ENCODE assay signal across 10 mouse cellular contexts in genomic region chr3:107550409-107551049, GRCm38 (mm10). TPM values are rescaled to one million over a fixed set of nuclear protein-coding genes. Genes with fewer than 3 reads are reported as not detected.
A peak's percentile ranks its signal among the peaks of the same experiment; 100 is the strongest.
DNase-seq lines count a peak whose midpoint lies in the region; ATAC-seq and TF ChIP-seq lines count a peak whose summit lies in the region.
"Had no signal": no experiment of that assay in that cellular context is flagged by ENCODE, and none has a peak within 500 bp of the region (broad histone marks: within the 10 kb centered on the region; RNA-seq: fewer than 3 reads in every experiment).

No protein-coding gene starts in this region.

- no peaks in the 10 kb centered on the region for H3K27me3 ChIP-seq in hindbrain, embryonic 11.5 days (ENCODE audit: control insufficient read depth, insufficient read depth, low read length)
- no peaks in the 10 kb centered on the region; the same call in 1 of the 2 replicates for H3K27me3 ChIP-seq in hindbrain, embryonic 12.5 days
- H3K27me3 ChIP-seq in E14TG2a.4 (ENCODE audit: insufficient read depth, low read length), result peaks cover 21% of the 10 kb centered on the region; the same call in 1 of the 2 replicates
- H3K27me3 ChIP-seq in forebrain, embryonic 12.5 days, result no peaks in the 10 kb centered on the region
- no peaks in the 10 kb centered on the region for H3K27me3 ChIP-seq in midbrain, embryonic 12.5 days

- 0 out of 2 replicates have a peak, but pooled peaks cover 2% of the 10 kb centered on the region for H3K4me1 ChIP-seq in hindbrain, embryonic 11.5 days (replicated peaks; ENCODE audit: control insufficient read depth, insufficient read depth, low read length)
- H3K4me1 ChIP-seq in hindbrain, embryonic 12.5 days, result no peaks in the 10 kb centered on the region
- H3K4me1 ChIP-seq in E14TG2a.4 (replicated peaks; ENCODE audit: low read depth, low read length), result no peaks in the 10 kb centered on the region
- H3K4me1 ChIP-seq in forebrain, embryonic 12.5 days, result peaks cover 3% of the 10 kb centered on the region; the same call in 1 of the 2 replicates
- H3K4me1 ChIP-seq in midbrain, embryonic 12.5 days, result no peaks in the 10 kb centered on the region

- DNase-seq in hindbrain, embryonic 11.5 days (ENCODE audit: low spot score), result peak; percentile 82
- DNase-seq in brain, embryonic 14.5 days (ENCODE audit: low read depth), result peak; percentile 88
- peak; percentile 51 to 90 for DNase-seq in layer of hippocampus, postnatal 25 days (ENCODE audit: extremely low spot score in 1 of 2, low spot score in 1 of 2)
- DNase-seq in T-cell, adult 2 months (ENCODE audit: low spot score), result no peak

- WGBS in hindbrain, embryonic 11.5 days, result 69% methylated on average over 17 of the region's 17 CpGs
- WGBS in hindbrain, embryonic 12.5 days, result 75% methylated on average over 17 of the region's 17 CpGs
- WGBS in forebrain, embryonic 12.5 days, result 69% methylated on average over 17 of the region's 17 CpGs
- WGBS in midbrain, embryonic 12.5 days, result 72% methylated on average over 17 of the region's 17 CpGs

- TF ChIP-seq POLR2A in brain, embryonic 14.5 days (IDR thresholded peaks at IDR 0.05; ENCODE audit: borderline replicate concordance, extremely low read depth, insufficient read depth, insufficient read length, poor library complexity, severe bottlenecking), result no peak

- no peak overlapping the region for H3K4me2 ChIP-seq in hindbrain, embryonic 11.5 days (replicated peaks; ENCODE audit: low read depth, low read length)
- H3K4me2 ChIP-seq in hindbrain, embryonic 12.5 days (replicated peaks), result no peak overlapping the region
- H3K4me2 ChIP-seq in forebrain, embryonic 12.5 days, result no peak overlapping the region
- H3K4me2 ChIP-seq in midbrain, embryonic 12.5 days (replicated peaks), result no peak overlapping the region

- no peak overlapping the region for H3K9ac ChIP-seq in hindbrain, embryonic 11.5 days (ENCODE audit: low read depth, low read length)
- H3K9ac ChIP-seq in hindbrain, embryonic 12.5 days, result no peak overlapping the region
- no peak overlapping the region for H3K9ac ChIP-seq in forebrain, embryonic 12.5 days
- H3K9ac ChIP-seq in midbrain, embryonic 12.5 days (replicated peaks), result no peak overlapping the region

- peak; percentile 80 for TF ChIP-seq CTCF in E14TG2a.4 (conservative IDR thresholded peaks at IDR 0.05; ENCODE audit: low read length)
- TF ChIP-seq CTCF in brain, embryonic 14.5 days (IDR thresholded peaks at IDR 0.05; ENCODE audit: borderline replicate concordance, extremely low read depth, insufficient read depth, insufficient read length), result peak; percentile 82

- peak; percentile 51 for ATAC-seq in hindbrain, embryonic 11.5 days (ENCODE audit: low FRiP score)
- ATAC-seq in hindbrain, embryonic 12.5 days (ENCODE audit: low FRiP score), result no peak
- 0 out of 2 replicates have a peak, but pooled peaks have one; percentile 51 for ATAC-seq in forebrain, embryonic 12.5 days (ENCODE audit: low FRiP score)
- peak; percentile 60 for ATAC-seq in midbrain, embryonic 12.5 days (ENCODE audit: low FRiP score, low read depth)

- no peak overlapping the region for H3K4me3 ChIP-seq in hindbrain, embryonic 11.5 days (ENCODE audit: low read depth, low read length)
- H3K4me3 ChIP-seq in hindbrain, embryonic 12.5 days, result no peak overlapping the region
- no peak overlapping the region for H3K4me3 ChIP-seq in E14TG2a.4 (replicated peaks; ENCODE audit: low read length)
- H3K4me3 ChIP-seq in forebrain, embryonic 12.5 days (replicated peaks), result no peak overlapping the region
- no peak overlapping the region for H3K4me3 ChIP-seq in midbrain, embryonic 12.5 days
- H3K4me3 ChIP-seq: erythroblast, embryonic 14.5 days had no signal

- no peaks in the 10 kb centered on the region for H3K9me3 ChIP-seq in hindbrain, embryonic 11.5 days (ENCODE audit: control insufficient read depth, low read length)
- no peaks in the 10 kb centered on the region for H3K9me3 ChIP-seq in hindbrain, embryonic 12.5 days (replicated peaks)
- no peaks in the 10 kb centered on the region for H3K9me3 ChIP-seq in E14TG2a.4 (ENCODE audit: low read length)
- no peaks in the 10 kb centered on the region for H3K9me3 ChIP-seq in forebrain, embryonic 12.5 days
- H3K9me3 ChIP-seq in midbrain, embryonic 12.5 days, result no peaks in the 10 kb centered on the region

- no peaks in the 10 kb centered on the region for H3K36me3 ChIP-seq in hindbrain, embryonic 11.5 days (ENCODE audit: control insufficient read depth, insufficient read depth, low read length)
- H3K36me3 ChIP-seq in hindbrain, embryonic 12.5 days, result no peaks in the 10 kb centered on the region
- H3K36me3 ChIP-seq in E14TG2a.4 (ENCODE audit: insufficient read depth, low read length), result no peaks in the 10 kb centered on the region
- no peaks in the 10 kb centered on the region for H3K36me3 ChIP-seq in forebrain, embryonic 12.5 days (replicated peaks)
- no peaks in the 10 kb centered on the region for H3K36me3 ChIP-seq in midbrain, embryonic 12.5 days

- H3K27ac ChIP-seq in hindbrain, embryonic 11.5 days (ENCODE audit: low read depth, low read length), result no peak overlapping the region
- H3K27ac ChIP-seq in hindbrain, embryonic 12.5 days, result no peak overlapping the region
- no peak overlapping the region for H3K27ac ChIP-seq in forebrain, embryonic 12.5 days
- no peak overlapping the region for H3K27ac ChIP-seq in midbrain, embryonic 12.5 days (replicated peaks)

RNA-seq across cellular contexts. Expression of gene Ubl4b, which starts 4.3 kb away (rescaled TPM):
- polyA plus RNA-seq in hindbrain, embryonic 11.5 days (2014; fragmentation: Nextera tagmentation; extraction: Ambion mirVana), result not detected in 2 replicates
- polyA plus RNA-seq in hindbrain, embryonic 12.5 days (2016; fragmentation: Nextera tagmentation; extraction: Ambion mirVana), result not detected in 2 replicates
- not detected in 2 replicates for polyA plus RNA-seq in brain, embryonic 14.5 days (2012; rRNA removed)
- polyA plus RNA-seq in forebrain, embryonic 12.5 days (2016; fragmentation: Nextera tagmentation; extraction: Ambion mirVana), result 0.19 and 0.27 TPM in 2 replicates
- not detected for total RNA-seq in layer of hippocampus, postnatal 25 days (2021)
- not detected in 2 replicates for polyA plus RNA-seq in midbrain, embryonic 12.5 days (2016; fragmentation: Nextera tagmentation; extraction: Ambion mirVana)
- polyA plus RNA-seq: erythroblast, embryonic 14.5 days; lung, embryonic 16.5 days had no signal

RNA-seq across cellular contexts. Expression of gene Slc6a17, which starts 32.7 kb away (rescaled TPM):
- polyA plus RNA-seq in hindbrain, embryonic 11.5 days (2014; fragmentation: Nextera tagmentation; extraction: Ambion mirVana), result 1.9 and 3.5 TPM in 2 replicates
- polyA plus RNA-seq in hindbrain, embryonic 12.5 days (2016; fragmentation: Nextera tagmentation; extraction: Ambion mirVana), result 5.6 and 5.7 TPM in 2 replicates
- 37.6 and 40.2 TPM in 2 replicates for polyA plus RNA-seq in brain, embryonic 14.5 days (2012; rRNA removed)
- 5.7 and 8.3 TPM in 2 replicates for polyA plus RNA-seq in forebrain, embryonic 12.5 days (2016; fragmentation: Nextera tagmentation; extraction: Ambion mirVana)
- total RNA-seq in layer of hippocampus, postnatal 25 days (2021), result 100 to 1,000 TPM; 288 to 297 TPM
- polyA plus RNA-seq in midbrain, embryonic 12.5 days (2016; fragmentation: Nextera tagmentation; extraction: Ambion mirVana), result 4.2 and 4.5 TPM in 2 replicates
- polyA plus RNA-seq: erythroblast, embryonic 14.5 days had no signal

RNA-seq across cellular contexts. Expression of gene Alx3, which starts 44.3 kb away (rescaled TPM):
- 0.73 and 1.5 TPM in 2 replicates for polyA plus RNA-seq in hindbrain, embryonic 11.5 days (2014; fragmentation: Nextera tagmentation; extraction: Ambion mirVana)
- 0.40 and 0.60 TPM in 2 replicates for polyA plus RNA-seq in hindbrain, embryonic 12.5 days (2016; fragmentation: Nextera tagmentation; extraction: Ambion mirVana)
- 1.2 and 2.4 TPM in 2 replicates for polyA plus RNA-seq in brain, embryonic 14.5 days (2012; rRNA removed)
- 8.3 and 8.7 TPM in 2 replicates for polyA plus RNA-seq in forebrain, embryonic 12.5 days (2016; fragmentation: Nextera tagmentation; extraction: Ambion mirVana)
- total RNA-seq in layer of hippocampus, postnatal 25 days (2021), result under 1 TPM; 0.33 to 0.47 TPM
- 3.3 and 4.5 TPM in 2 replicates for polyA plus RNA-seq in midbrain, embryonic 12.5 days (2016; fragmentation: Nextera tagmentation; extraction: Ambion mirVana)
- polyA plus RNA-seq: erythroblast, embryonic 14.5 days had no signal
